Mouse (Mus musculus) heart, embryonic 11.5 days (tissue): Measurements from ENCODE around the gene Tcf12. TPM values are rescaled to one million over a fixed set of nuclear protein-coding genes. Genes with fewer than 3 reads are reported as not detected.
A peak's percentile ranks its signal among the peaks of the same experiment; 100 is the strongest.

Source experiments
- ATAC-seq: fragments of 200-750 bp; cut with Nextera tagmentation; replicated peaks from 2 replicates; pipeline ENCODE4 v1.8.0; 2017; ENCODE audit warnings: moderate library complexity; ENCODE audit not compliant: insufficient number of reproducible peaks, low FRiP score, low TSS enrichment
- H3K27ac ChIP-seq: fragments of 300-500 bp; sonication (generic); 2 replicates; pipeline ENCODE4 v1.5.1; 2014; ENCODE audit warnings: mild to moderate bottlenecking, low read depth, low read length
- H3K27me3 ChIP-seq: fragments of 300-500 bp; sonication (generic); 2 replicates; pipeline ENCODE4 v1.6.1; 2014; ENCODE audit warnings: mild to moderate bottlenecking, low read length, mixed read lengths; ENCODE audit not compliant: control insufficient read depth, insufficient read depth
- H3K36me3 ChIP-seq: fragments of 300-500 bp; sonication (generic); 2 replicates; pipeline ENCODE4 v1.6.1; 2014; ENCODE audit warnings: mild to moderate bottlenecking, low read length, moderate library complexity, mixed read lengths; ENCODE audit not compliant: control insufficient read depth, insufficient read depth
- H3K4me1 ChIP-seq: fragments of 300-500 bp; sonication (generic); 2 replicates; pipeline ENCODE4 v1.6.1; 2014; ENCODE audit warnings: low read length; ENCODE audit not compliant: control insufficient read depth, insufficient read depth
- H3K4me2 ChIP-seq: fragments of 300-500 bp; sonication (generic); 2 replicates; pipeline ENCODE4 v1.6.1; 2014; ENCODE audit warnings: mild to moderate bottlenecking, moderate library complexity
- H3K4me3 ChIP-seq: fragments of 300-500 bp; sonication (generic); 2 replicates; pipeline ENCODE4 v1.5.1; 2014; ENCODE audit warnings: low read depth, low read length
- H3K9ac ChIP-seq: fragments of 300-500 bp; sonication (generic); 2 replicates; pipeline ENCODE4 v1.6.1; 2014; ENCODE audit warnings: mild to moderate bottlenecking, low read depth, low read length, moderate library complexity
- H3K9me3 ChIP-seq: fragments of 300-500 bp; sonication (generic); replicated peaks from 2 replicates; pipeline ENCODE4 v1.6.1; 2016; ENCODE audit warnings: low read length; ENCODE audit not compliant: control insufficient read depth
- WGBS: fragments of 180-500 bp; shearing (Covaris S2); extraction: QIAGEN DNeasy Blood & Tissue Kit; methylation state at CpG from one replicate; pipeline ENCODE4 v1.1.7; 2014; ENCODE audit not compliant: insufficient replicate concordance; 5-methylcytosine and 5-hydroxymethylcytosine counted together
- polyA plus RNA-seq: library from polyadenylated mRNA; unstranded; fragments of >200 nt; fragmentation: Nextera tagmentation; extraction: Ambion mirVana; gene quantifications from 2 replicates; pipeline ENCODE4 v1.2.1, GENCODE M21; 2014

Gene Tcf12
- polyA plus RNA-seq, 1 experiment from 2014 or later = 51.8 TPM

DNA sequence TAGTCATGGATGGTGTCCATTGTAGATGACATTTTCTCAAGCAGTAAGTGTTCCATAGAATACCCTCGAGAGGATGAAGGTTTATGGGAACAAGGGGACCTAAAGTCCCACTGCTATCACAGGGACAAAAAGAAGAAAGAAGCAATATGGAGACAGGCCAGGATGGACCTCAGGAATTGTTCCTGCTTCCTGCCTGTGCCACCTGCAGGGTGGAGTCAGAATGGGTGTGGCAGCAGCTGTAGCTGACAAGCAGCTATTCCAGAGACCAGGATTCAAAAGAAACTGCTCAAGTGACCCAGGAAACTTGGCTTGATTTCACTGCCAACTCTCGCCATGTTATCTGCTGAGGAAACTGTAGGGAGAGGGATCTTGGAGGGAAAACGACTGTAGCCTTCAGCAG is 298.1 kb downstream of the Tcf12 start:
- H3K27me3 ChIP-seq = no peaks in the 10 kb centered on the region
- no peak overlapping the region for H3K4me3 ChIP-seq
- H3K36me3 ChIP-seq = no peaks in the 10 kb centered on the region
- ATAC-seq = no peak
- no peaks in the 10 kb centered on the region for H3K4me1 ChIP-seq
- H3K4me2 ChIP-seq = no peak overlapping the region
- no peak overlapping the region for H3K27ac ChIP-seq
- 50% methylated on average over 3 of the region's 3 CpGs for WGBS
- no peak overlapping the region for H3K9ac ChIP-seq
- no peaks in the 10 kb centered on the region for H3K9me3 ChIP-seq

DNA sequence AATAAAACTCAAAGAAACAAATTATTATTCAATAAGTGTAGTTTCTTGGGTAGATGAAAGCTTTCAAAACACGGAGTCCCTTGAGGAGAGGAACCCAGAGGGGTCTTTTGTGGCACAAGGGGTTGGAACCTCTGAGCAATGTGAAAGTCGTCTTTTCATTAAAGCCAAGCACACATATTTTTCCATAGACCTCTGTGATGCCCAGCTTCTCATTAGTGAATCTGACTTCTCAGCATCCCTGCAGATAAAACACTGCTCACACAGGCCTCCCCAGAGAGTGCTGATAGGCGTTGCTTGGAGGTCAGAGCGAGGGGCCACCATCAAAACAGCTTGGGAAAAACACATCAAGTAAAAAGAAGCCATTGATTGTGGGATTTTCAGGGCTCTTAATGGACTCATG is 298.8 kb downstream of the Tcf12 start:
- no peak for ATAC-seq
- Histone ChIP-seq H3K4me1 (no peaks in the 10 kb centered on the region), H3K36me3 (no peaks in the 10 kb centered on the region), H3K9ac (no peak overlapping the region), H3K27me3 (no peaks in the 10 kb centered on the region), H3K27ac (no peak overlapping the region), H3K4me3 (no peak overlapping the region), H3K9me3 (no peaks in the 10 kb centered on the region), H3K4me2 (no peak overlapping the region)
- 54% methylated on average over 4 of the region's 4 CpGs for WGBS

DNA sequence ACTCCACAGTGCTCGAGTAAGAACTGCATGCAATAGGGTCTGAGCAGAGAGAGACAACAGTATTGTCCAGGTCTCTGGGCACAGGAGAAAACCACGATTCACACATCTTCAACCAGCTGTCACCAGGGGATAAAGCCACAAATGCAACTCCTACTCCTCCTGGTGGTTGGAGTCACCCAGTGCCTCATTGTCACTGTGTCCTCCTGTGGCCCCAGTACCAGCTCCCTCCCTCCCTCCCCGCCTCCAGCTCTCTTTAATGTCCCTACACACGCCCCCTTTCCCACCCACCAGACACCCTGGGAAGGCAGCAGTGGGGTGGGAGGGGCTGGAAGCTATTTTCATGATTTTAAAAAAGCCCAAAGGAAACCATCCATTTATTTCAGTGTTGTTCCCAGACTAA is 299.3 kb downstream of the Tcf12 start:
- Histone ChIP-seq H3K36me3 (no peaks in the 10 kb centered on the region), H3K4me1 (no peaks in the 10 kb centered on the region), H3K4me2 (no peak overlapping the region), H3K9ac (no peak overlapping the region), H3K9me3 (no peaks in the 10 kb centered on the region), H3K27me3 (no peaks in the 10 kb centered on the region), H3K27ac (no peak overlapping the region), H3K4me3 (no peak overlapping the region)
- 33% methylated on average over 4 of the region's 4 CpGs for WGBS
- ATAC-seq = no peak

DNA sequence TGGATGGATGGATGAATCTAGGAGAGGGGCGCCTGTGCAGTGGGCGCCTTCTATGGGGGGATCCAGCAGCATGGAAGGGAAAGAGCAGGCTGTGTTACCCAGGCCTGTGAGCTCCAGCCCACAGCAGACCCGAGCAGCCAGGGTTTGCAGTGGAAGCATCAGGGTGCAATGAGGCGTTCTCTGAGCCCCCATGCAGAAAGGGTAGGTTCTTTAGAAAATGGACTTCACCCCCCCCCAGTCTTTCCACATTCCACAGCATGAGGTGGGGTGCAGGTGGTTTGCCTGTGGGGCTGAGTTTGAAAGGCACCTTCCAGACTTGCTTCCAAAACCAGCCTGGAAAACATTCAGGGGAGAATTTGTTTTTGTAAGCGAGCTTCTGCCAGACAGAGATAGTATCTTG is 300.3 kb downstream of the Tcf12 start:
- Histone ChIP-seq H3K9ac (no peak overlapping the region), H3K9me3 (no peaks in the 10 kb centered on the region), H3K27ac (no peak overlapping the region), H3K4me1 (no peaks in the 10 kb centered on the region), H3K4me3 (no peak overlapping the region), H3K27me3 (no peaks in the 10 kb centered on the region), H3K4me2 (no peak overlapping the region), H3K36me3 (no peaks in the 10 kb centered on the region)
- WGBS = 60% methylated on average over 5 of the region's 5 CpGs
- no peak for ATAC-seq

DNA sequence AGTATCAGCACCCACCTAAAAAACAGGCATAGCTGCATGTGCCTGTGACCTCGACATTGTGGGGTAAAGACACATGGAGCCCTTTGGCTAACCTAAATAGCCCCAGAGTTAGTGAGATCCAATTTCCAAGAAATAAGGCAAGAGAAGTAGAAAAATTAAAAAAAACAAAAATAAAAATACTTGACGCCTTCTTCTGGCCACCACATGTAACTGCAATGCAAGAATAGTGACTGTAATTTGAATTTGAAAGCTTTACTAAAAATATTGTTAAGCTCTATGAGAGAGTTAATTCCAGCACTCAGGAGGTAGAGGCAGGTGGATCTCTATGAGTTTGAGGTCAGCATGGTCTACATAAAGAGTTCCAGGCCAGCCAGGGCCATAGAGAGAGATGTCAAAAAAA is 300.9 kb downstream of the Tcf12 start:
- Histone ChIP-seq H3K27ac (no peak overlapping the region), H3K4me2 (no peak overlapping the region), H3K4me1 (peaks cover 3% of the 10 kb centered on the region; the same call in 1 of the 2 replicates), H3K9me3 (no peaks in the 10 kb centered on the region), H3K4me3 (no peak overlapping the region), H3K27me3 (no peaks in the 10 kb centered on the region), H3K9ac (no peak overlapping the region), H3K36me3 (no peaks in the 10 kb centered on the region)
- no peak for ATAC-seq
- WGBS = 83% methylated on average over 2 of the region's 2 CpGs

DNA sequence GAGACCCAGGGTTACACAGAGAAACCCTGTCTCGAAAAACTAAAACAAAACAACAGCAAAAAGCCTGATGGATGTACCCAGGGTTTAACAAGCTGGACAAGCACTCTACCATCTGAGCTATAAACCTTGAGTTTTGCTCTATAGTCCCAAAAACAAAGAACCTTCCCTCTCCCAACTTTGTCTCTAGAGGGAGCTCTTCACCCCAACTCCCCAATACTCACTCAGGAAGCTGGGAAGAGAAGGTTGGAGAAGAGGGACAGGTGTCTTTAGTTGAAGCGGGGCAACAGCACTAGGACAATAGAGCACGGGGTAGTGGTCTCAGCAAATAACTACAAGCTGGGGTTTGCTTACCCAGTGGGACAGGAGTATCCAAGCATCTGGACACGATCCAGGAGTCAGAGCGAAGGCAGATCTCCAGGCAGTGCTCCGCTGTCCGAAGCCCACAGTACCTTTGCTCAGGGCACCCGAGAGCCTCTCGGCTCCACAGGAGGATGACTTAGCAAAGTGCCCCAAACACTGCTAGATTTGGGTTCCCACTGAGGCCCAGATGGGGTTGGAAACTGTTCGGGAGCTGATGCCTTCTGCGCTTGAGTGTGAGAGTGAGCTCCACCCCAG is 302.9 kb downstream of the Tcf12 start:
- H3K27ac ChIP-seq = no peak overlapping the region
- H3K36me3 ChIP-seq = no peaks in the 10 kb centered on the region
- peak overlapping the region; percentile 44 for H3K4me2 ChIP-seq
- no peak overlapping the region for H3K9ac ChIP-seq
- no peaks in the 10 kb centered on the region for H3K27me3 ChIP-seq
- no peaks in the 10 kb centered on the region for H3K9me3 ChIP-seq
- ATAC-seq = no peak
- peaks cover 9% of the 10 kb centered on the region for H3K4me1 ChIP-seq
- no peak overlapping the region for H3K4me3 ChIP-seq
- WGBS = 36% methylated on average over 11 of the region's 11 CpGs

DNA sequence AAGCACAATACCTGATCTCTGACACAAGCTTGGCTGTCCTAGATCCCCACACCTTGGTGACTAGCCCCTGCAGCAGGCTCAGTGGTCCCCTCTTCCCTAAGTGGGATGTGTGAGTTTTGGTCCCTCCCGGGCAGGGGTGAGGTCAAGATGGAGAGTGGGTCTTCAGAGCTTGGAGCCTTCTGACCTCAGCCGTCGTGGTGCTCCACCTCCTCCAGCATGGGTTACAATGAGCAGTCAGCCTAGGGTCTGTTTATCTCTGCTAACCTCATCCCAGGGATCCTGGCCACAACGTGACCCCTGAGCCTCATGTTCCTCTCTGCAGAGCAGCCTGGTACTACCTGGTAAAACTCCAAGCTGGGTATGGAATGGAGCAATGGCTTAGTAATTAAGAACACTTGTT is 303.9 kb downstream of the Tcf12 start:
- no peak for ATAC-seq
- no peak overlapping the region for H3K27ac ChIP-seq
- H3K27me3 ChIP-seq = no peaks in the 10 kb centered on the region
- no peak overlapping the region for H3K4me2 ChIP-seq
- no peak overlapping the region for H3K9ac ChIP-seq
- peaks cover 13% of the 10 kb centered on the region for H3K4me1 ChIP-seq
- 45% methylated on average over 4 of the region's 4 CpGs for WGBS
- no peaks in the 10 kb centered on the region for H3K36me3 ChIP-seq
- no peak overlapping the region for H3K4me3 ChIP-seq
- no peaks in the 10 kb centered on the region for H3K9me3 ChIP-seq

DNA sequence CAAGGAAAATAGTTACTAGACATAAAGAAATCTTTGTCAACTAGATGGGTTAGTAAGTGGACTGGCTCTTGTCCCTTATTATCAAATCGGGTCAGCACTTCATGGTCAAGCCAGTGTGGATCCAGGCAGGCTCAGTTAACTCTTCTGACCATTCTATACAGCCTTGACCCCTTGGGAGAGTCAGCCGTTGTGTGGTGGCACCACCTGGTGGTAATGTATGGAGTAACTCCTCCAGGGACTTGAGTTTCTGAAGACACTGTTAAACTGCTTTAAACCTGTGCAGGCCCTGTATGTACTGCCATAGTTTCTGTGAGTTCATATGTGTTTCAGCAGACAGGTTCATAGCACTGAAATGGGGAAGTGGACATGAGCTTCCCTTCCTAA is 305.3 kb downstream of the Tcf12 start:
- no peaks in the 10 kb centered on the region for H3K27me3 ChIP-seq
- no peak overlapping the region for H3K27ac ChIP-seq
- H3K4me3 ChIP-seq = no peak overlapping the region
- no peaks in the 10 kb centered on the region for H3K9me3 ChIP-seq
- peaks cover 13% of the 10 kb centered on the region for H3K4me1 ChIP-seq
- H3K4me2 ChIP-seq = no peak overlapping the region
- no peak; the same call in 1 of the 2 replicates for ATAC-seq
- no peak overlapping the region for H3K9ac ChIP-seq
- no peaks in the 10 kb centered on the region for H3K36me3 ChIP-seq
- 9% methylated on average over 2 of the region's 2 CpGs for WGBS

DNA sequence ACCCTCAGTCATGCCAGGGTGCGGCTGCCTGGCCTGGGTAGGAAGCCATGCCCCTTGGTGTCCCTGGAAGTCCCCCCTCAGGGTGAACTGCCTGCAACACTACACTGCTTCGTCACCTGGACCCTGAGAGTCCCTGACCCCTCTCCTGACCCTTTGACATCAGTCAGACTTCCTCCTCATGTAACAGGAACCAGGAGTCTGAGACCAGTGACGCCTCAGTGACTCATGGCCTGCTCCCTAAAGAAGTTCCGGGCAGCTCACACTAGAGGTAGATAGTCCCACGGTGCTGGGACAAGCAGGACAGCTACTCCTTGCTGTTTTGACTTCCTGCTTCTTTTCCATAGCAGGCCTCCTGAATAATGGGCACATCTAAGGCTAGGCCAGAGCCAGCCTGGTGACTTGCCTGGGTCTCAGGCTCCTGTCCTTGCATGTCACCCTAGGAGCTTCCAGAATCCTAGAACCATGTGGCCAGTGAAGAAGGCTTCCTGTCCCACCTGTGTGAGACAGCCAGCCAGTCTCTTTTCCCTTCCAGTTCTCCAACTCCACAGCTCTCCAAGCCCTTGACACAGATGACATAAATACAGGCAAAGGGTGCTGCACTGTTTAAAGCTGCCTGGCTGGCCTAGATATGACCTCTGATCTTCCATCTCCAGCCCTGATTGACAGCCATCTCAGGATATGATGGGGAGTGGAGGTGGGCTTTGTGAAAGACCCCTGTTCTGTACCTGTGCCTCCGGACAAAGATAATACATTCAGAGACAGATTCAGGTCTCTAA is 305.8 kb downstream of the Tcf12 start:
- Histone ChIP-seq H3K27me3 (no peaks in the 10 kb centered on the region), H3K9ac (no peak overlapping the region), H3K4me1 (peaks cover 13% of the 10 kb centered on the region), H3K9me3 (no peaks in the 10 kb centered on the region), H3K4me3 (no peak overlapping the region), H3K27ac (no peak overlapping the region), H3K4me2 (no peak overlapping the region), H3K36me3 (no peaks in the 10 kb centered on the region)
- no peak for ATAC-seq
- WGBS = 54% methylated on average over 6 of the region's 6 CpGs
